Mouse (Mus musculus): ENCODE measurements around the gene Snph.
"Not testable (repeated sequence)": the region's sequence is repeated elsewhere in the genome, so short reads cannot be mapped to it uniquely, and the experiment has no call there.

Snph gene

DNA sequence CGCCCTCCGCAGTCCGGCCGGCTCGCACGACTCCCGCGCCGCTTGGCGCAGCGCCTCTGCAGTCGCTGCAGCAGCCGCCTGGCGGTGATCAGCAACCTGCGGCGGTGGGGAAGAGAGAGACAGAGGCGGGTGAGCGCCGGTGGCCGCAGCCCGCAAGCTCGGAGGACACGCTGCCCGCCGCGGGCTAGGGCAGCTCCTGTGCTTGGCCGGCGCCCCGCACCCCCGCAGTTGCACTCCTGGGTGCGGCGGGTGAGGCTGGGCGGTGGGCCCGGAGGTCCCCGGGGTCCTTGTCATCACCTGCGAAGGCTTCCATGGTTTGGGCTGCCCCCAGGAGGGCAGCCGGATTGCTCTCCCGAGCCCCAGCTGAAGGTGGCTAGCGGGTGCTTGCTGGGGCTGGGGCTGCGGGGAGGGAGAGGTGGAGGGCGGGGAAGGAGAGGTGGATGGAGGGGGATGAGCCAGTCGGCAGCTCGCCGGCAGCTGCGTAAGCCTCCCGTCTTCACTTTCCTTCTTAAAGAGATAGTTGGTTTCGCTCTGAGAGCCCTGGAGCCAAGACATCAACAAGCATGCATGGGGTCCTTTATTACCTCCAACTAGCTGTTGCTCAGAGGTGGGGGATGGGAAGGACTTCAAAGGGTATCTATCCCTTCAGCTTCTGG lies at the start of gene Snph:
TSS of gene Snph (minus strand) at position 435 of the 656 bp plus-strand sequence.
- peak; percentile 82 to 91 for DNase-seq (ENCODE audit: inconsistent age in 2 of 2, low spot score in 1 of 2)

- DNase-seq (ENCODE audit: inconsistent age in 2 of 2, low spot score in 1 of 2), result peak in 1 of 2 experiments; percentile 36
Observed at GRCm38 (mm10) chr2:151676234-151676633, 43.8 kb upstream of the Snph start.

DNA sequence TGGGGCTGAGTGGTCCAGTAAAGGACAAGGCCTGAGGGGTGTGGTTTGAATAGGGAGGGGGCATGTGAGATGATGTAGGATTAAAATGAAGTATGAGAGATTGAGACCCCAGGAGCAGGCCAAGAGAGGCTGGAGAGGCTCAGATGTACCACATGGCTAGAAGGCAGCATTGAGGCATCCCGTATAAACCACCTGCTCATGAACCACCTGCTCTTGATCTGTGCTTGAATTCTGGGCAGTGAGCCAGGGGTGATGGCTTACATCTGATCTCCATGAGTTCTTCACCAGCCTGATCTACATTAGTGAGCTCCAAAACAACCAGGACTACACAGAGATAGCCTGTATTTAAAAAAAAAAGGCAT lies 38.6 kb upstream of the Snph start:
- no peak for DNase-seq (ENCODE audit: inconsistent age in 2 of 2, low spot score in 1 of 2)

GRCm38 (mm10) chr2:151670026-151670967 lies 37.9 kb upstream of the Snph start:
- DNase-seq (ENCODE audit: inconsistent age in 2 of 2, low spot score in 1 of 2), result no peak

DNA sequence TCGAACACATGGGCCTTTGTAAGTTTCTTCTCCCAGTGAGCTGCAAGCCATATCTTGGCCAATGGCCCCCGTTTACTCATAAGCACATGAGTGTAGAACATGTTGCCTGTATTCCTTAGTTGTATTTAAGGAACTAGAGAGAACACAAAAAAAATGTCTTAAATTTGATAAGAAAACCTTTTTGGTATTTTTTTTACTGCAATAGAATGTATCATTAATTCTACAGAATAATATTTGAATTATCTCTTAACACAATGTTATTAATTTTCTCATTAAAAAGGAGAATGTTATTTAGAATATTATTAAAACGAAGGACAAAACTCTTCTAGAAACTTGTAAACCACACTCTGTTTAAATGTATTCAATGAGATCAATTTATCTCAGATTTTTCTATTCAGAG lies 36.0 kb upstream of the Snph start, which contains the start of gene Rad21l:
TSS of gene Rad21l (minus strand) at position 101 of the 400 bp plus-strand sequence.
- no peak for DNase-seq (ENCODE audit: inconsistent age in 2 of 2, low spot score in 1 of 2)

DNA sequence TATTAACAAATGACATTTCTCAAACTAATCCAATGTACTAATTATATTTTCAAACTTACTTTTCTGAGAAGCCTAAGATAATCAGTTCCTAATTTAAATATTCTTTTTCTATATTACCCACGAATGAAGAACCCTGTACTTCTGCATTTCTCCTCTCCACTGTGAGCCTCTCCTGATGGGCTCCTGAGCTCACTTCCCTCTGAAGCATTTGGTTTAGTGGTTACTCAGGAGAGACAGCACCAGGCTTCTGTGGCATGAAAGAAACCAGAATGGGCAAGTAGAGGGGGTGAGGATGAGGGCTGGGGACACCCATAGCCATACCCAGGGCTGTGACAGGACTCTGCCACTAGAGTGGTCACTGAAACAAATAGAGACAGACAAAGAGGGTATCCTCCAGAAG lies 19.7 kb upstream of the Snph start:
- DNase-seq (ENCODE audit: inconsistent age in 2 of 2, low spot score in 1 of 2), result no peak

- DNase-seq (ENCODE audit: inconsistent age in 2 of 2, low spot score in 1 of 2), result no peak
Observed at GRCm38 (mm10) chr2:151636015-151636402, 3.6 kb upstream of the Snph start.

- DNase-seq (ENCODE audit: inconsistent age in 2 of 2, low spot score in 1 of 2), result peak in 1 of 2 experiments; percentile 40
Observed at GRCm38 (mm10) chr2:151635362-151636014, 3.1 kb upstream of the Snph start.

DNA sequence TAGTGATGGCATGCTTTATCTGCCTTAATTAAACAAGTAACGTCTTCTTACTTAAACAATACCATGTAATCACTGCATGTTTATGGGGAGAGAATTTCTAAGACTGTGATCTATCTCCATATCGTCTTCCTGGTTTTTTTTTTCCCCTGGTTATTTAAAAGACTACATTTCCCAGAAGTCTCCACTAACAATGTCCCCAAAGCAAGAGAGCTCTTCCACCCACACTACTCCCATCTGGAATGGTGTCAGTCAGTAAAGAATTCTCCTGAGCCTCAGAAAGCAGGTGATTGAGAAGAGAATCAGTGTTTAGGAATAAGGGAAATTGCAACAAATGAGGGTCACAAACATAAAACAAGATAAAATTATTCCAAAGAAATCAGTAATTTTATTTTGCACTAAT lies 2.5 kb upstream of the Snph start:
- DNase-seq (ENCODE audit: inconsistent age in 2 of 2, low spot score in 1 of 2), result no peak

GRCm38 (mm10) chr2:151632982-151633381 lies 589 bp upstream of the Snph start:
- no peak for DNase-seq (ENCODE audit: inconsistent age in 2 of 2, low spot score in 1 of 2)

- peak in 1 of 2 experiments; percentile 45 for DNase-seq (ENCODE audit: inconsistent age in 2 of 2, low spot score in 1 of 2)
Observed at GRCm38 (mm10) chr2:151631406-151632158, 811 bp downstream of the Snph start.

DNA sequence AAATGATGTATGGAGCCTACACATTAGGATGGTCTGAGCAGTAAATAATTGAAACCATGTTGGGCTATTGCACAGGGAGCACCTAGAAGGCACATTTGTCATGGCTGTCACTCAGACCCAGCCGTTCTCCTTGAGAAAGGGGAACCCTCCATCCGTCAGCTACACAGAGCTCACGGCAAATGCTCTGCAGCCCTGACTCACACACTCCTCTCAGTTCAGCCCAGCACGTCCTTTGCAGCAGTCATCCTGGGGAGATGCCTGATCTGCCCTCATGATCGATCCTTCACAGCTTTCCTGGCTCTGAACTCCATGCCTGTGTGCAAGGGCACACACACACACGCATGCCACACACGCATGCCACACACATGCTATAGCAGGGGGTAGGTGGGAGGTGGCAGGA lies 3.1 kb downstream of the Snph start:
- peak; percentile 32 to 40 for DNase-seq (ENCODE audit: inconsistent age in 2 of 2, low spot score in 1 of 2)

GRCm38 (mm10) chr2:151628011-151628410 lies 4.4 kb downstream of the Snph start:
- peak; percentile 43 to 66 for DNase-seq (ENCODE audit: inconsistent age in 2 of 2, low spot score in 1 of 2)

- DNase-seq (ENCODE audit: inconsistent age in 2 of 2, low spot score in 1 of 2), result no peak
Observed at GRCm38 (mm10) chr2:151626296-151626695, 6.1 kb downstream of the Snph start.

DNA sequence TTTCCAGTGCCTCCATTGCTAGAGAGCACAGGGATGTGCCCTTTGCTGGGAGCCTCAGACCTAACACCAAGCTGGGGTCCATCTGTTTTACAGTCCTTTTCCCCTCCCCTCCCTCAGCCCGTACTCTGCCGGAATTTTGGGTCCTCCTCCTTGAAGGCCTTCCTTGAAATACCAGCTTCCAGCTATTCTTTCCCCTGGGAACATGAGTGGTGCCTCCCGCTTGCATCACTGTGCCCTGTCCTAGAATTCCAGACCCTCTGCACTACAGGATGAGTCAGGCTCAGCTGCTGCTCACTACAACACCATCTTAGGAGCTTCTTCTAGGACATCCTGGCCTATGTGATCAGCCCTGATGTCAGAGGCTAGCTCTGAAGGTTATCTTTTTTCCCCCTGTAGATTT lies 8.6 kb downstream of the Snph start:
- DNase-seq (ENCODE audit: inconsistent age in 2 of 2, low spot score in 1 of 2), result no peak

- DNase-seq (ENCODE audit: inconsistent age in 2 of 2, low spot score in 1 of 2), result no peak
Observed at GRCm38 (mm10) chr2:151616551-151617329, 15.7 kb downstream of the Snph start.

DNA sequence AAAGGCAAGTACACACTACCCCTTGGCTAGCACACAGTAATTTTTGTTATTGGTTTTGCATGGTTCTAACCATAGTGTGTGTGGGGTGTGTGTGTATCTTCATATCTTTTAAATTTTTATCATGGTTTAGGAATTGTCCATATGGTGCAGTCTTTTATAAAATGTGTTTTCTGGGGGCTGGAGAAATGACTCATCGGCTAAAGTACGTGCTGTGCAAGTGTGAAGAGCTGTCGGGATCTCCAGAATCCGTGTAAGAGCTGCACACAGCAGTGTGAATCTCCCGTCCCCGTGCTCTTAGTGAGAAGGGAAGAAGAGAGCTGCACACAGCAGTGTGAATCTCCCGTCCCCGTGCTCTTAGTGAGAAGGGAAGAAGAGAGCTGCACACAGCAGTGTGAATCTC lies 16.6 kb downstream of the Snph start:
- not testable (repeated sequence) for DNase-seq (ENCODE audit: inconsistent age in 2 of 2, low spot score in 1 of 2)

DNA sequence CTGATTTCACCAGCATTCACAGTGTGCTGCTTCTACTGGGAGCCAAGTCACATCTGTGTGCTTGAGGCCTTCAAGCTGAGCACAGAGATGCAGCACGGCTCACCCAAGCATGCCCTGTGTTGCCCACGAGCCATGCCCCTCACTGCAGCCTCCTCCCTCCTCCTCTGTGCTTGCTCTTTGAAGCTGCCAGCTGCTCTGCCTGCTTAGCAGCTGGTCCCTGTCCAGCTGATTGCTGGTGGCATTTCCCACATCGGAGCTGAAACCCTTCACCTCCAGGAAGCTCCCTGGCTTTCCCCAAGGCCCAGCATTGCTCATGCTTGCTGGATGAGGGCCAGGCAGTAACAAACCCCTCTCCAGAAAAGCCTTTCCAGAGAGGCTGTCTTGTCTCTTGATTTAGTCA lies 22.4 kb downstream of the Snph start:
- peak; percentile 45 to 70 for DNase-seq (ENCODE audit: inconsistent age in 2 of 2, low spot score in 1 of 2)

- no peak for DNase-seq (ENCODE audit: inconsistent age in 2 of 2, low spot score in 1 of 2)
Observed at GRCm38 (mm10) chr2:151608435-151608834, 24.0 kb downstream of the Snph start.

DNA sequence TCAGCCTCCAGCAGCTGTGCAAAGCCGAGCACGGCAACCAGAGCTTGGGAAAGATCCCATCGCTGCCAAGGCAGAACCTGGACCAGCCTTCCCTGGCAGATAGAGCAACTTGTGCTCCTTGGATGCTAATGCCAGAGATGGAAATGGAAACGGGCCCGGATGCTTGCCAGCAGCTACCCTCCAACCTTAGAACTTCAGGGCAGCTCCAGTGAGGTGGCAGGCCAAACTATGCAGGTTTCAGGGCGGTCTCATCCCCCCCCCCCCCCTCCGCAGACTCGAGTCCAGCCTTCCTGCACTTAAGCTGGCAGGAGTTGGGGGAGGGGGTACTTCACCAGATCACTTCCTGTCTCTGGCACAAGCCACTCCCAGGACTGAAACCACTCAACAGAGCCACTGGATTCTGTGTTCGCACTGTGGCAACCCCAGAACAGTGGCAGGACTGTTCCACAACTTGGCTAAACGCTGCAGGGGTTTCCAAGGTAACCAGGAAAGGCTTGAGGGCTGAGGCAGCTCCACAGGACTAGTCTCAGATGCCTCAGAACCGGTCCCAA lies 26.9 kb downstream of the Snph start:
- DNase-seq (ENCODE audit: inconsistent age in 2 of 2, low spot score in 1 of 2), result peak; percentile 38 to 48

All from adrenal gland, adult (tissue).